Mouse (Mus musculus): ENCODE results near the gene Cldn15. TPM values are rescaled to one million over a fixed set of nuclear protein-coding genes. Genes with fewer than 3 reads are reported as not detected.

Gene Cldn15
- polyA plus RNA-seq, 1 experiment = not detected

DNA sequence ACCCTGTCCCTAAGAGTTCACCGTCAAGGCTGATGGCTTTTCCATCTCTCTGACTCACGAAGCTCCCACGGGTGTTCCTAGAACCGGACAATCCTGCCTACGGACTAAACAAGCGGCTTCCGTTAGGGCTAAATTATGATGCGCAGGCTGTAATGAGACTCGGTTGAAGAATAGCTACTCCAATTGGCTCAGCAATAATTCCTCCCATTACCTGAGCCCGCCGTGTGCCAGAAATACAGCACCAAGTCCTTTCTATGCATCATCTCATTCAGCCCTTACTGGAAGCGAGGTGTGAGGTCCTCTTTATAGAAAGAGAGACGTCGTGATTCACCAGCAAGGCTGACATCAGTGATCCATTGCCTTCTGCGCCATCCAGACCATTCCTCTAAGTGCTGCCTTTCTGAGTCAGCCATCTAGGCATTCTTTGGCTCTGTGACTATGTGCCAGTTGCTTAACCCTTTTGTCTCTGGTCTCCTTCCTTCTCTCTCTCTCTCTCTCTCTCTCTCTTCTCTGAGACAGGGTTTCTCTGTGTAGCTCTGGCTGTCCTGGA lies 46.1 kb downstream of the Cldn15 start:
- no peak overlapping the region for H3K27ac ChIP-seq (ENCODE audit: insufficient read depth, low read depth, low read length)
- no peaks in the 10 kb centered on the region for H3K4me1 ChIP-seq (ENCODE audit: control insufficient read depth, insufficient read depth, low read length)
- no peak for TF ChIP-seq POLR2A (IDR thresholded peaks at IDR 0.05; ENCODE audit: insufficient read depth, low read depth, low read length)
- no peak for TF ChIP-seq CTCF (IDR thresholded peaks at IDR 0.05; ENCODE audit: insufficient read depth, low read depth, low read length)
- 74% methylated on average over 15 of the region's 15 CpGs for WGBS
- no peak overlapping the region for H3K4me3 ChIP-seq (ENCODE audit: insufficient read depth, low read depth, low read length)

DNA sequence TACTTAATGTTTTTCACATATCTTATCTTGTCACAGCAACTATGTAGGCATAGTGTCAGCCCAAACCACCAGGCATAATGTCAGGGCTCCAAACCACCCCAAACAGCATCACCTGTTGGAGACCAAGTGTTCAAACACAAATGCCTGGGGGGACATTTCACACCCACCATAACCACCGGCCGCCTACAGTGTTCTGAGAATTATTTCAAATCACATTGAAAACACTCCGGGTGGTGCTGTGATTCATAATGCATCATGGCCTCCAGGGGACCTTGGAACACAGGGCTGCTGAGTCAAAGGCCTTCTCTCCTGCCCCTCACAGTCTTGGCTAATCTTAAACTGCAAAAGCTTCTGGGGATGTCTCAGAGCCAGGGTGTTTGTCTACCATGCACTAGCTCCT lies 49.5 kb downstream of the Cldn15 start:
- no peaks in the 10 kb centered on the region for H3K4me1 ChIP-seq (ENCODE audit: control insufficient read depth, insufficient read depth, low read length)
- H3K4me3 ChIP-seq (ENCODE audit: insufficient read depth, low read depth, low read length) = no peak overlapping the region
- no peak overlapping the region for H3K27ac ChIP-seq (ENCODE audit: insufficient read depth, low read depth, low read length)
- WGBS = 65% methylated on average over 3 of the region's 3 CpGs
- TF ChIP-seq CTCF (IDR thresholded peaks at IDR 0.05; ENCODE audit: insufficient read depth, low read depth, low read length) (no peak), POLR2A (IDR thresholded peaks at IDR 0.05; ENCODE audit: insufficient read depth, low read depth, low read length) (no peak)

DNA sequence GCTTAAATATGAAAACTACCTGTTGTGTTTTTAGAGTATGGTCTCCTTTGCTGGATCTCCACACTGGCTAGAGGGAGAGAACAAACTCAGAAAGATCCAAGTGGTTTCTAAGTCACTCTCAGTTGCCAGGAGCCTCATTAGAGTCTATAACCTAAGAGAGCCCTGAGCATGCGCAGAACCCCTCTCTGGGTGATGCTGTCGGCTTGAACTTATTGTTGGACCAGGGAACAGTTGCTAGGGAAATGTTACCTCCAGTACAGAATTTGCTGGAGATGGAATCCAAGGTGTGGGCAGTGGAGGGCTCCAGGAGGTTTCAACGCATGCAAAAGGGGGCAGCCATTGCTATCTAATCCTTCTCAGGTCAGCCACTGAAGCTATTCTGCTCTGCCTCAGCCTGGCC lies 57.9 kb downstream of the Cldn15 start:
- Histone ChIP-seq H3K4me3 (ENCODE audit: insufficient read depth, low read depth, low read length) (no peak overlapping the region), H3K27ac (ENCODE audit: insufficient read depth, low read depth, low read length) (no peak overlapping the region), H3K4me1 (ENCODE audit: control insufficient read depth, insufficient read depth, low read length) (peaks cover 9% of the 10 kb centered on the region)
- WGBS = 42% methylated on average over 3 of the region's 3 CpGs
- TF ChIP-seq CTCF (IDR thresholded peaks at IDR 0.05; ENCODE audit: insufficient read depth, low read depth, low read length) = no peak
- no peak for TF ChIP-seq POLR2A (IDR thresholded peaks at IDR 0.05; ENCODE audit: insufficient read depth, low read depth, low read length)

DNA sequence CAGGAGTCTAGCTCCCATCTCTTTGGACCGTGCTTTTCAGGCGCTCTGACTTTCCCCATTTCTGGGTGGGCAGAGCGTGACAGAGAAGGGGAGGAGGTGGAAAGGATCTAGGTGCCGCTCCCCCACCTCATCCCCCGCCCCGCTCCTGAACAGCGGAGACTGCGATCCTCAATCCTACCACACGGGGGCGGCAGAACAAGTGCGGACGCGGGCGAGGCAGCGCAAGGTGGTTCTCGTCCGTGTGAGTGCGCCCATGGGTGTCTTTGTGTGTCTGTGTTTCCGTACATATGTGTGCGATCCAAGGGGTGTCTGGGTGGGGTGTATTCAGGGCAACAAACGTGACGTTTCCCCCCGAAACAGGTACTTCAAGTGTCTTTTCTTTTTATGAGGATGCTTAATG lies 58.7 kb downstream of the Cldn15 start:
- Histone ChIP-seq H3K4me1 (ENCODE audit: control insufficient read depth, insufficient read depth, low read length) (peaks cover 12% of the 10 kb centered on the region), H3K4me3 (ENCODE audit: insufficient read depth, low read depth, low read length) (peak overlapping the region; percentile 12), H3K27ac (ENCODE audit: insufficient read depth, low read depth, low read length) (no peak overlapping the region)
- under 1% methylated on average over 23 of the region's 23 CpGs for WGBS
- TF ChIP-seq POLR2A (IDR thresholded peaks at IDR 0.05; ENCODE audit: insufficient read depth, low read depth, low read length) = no peak
- peak; percentile 91 for TF ChIP-seq CTCF (IDR thresholded peaks at IDR 0.05; ENCODE audit: insufficient read depth, low read depth, low read length)

Other genes with a start within 250 kb of the Cldn15 start
- not detected in 2 replicates for gene Col26a1, start 83.4 kb upstream of the Cldn15 start, polyA plus RNA-seq (2012; ENCODE audit: insufficient read depth, insufficient read length, low replicate concordance, missing spikeins)
- gene Ift22, start 58.5 kb upstream of the Cldn15 start, polyA plus RNA-seq (2012; ENCODE audit: insufficient read depth, insufficient read length, low replicate concordance, missing spikeins) = not detected in 2 replicates
- gene Fis1, start 13.3 kb upstream of the Cldn15 start, polyA plus RNA-seq (2012; ENCODE audit: insufficient read depth, insufficient read length, low replicate concordance, missing spikeins) = not detected in 2 replicates
- gene Plod3, start 20.4 kb downstream of the Cldn15 start, polyA plus RNA-seq (2012; ENCODE audit: insufficient read depth, insufficient read length, low replicate concordance, missing spikeins) = not detected in 2 replicates
- gene Znhit1, start 21.4 kb downstream of the Cldn15 start, polyA plus RNA-seq (2012; ENCODE audit: insufficient read depth, insufficient read length, low replicate concordance, missing spikeins) = not detected in 2 replicates
- not detected in 2 replicates for gene Vgf, start 59.8 kb downstream of the Cldn15 start, polyA plus RNA-seq (2012; ENCODE audit: insufficient read depth, insufficient read length, low replicate concordance, missing spikeins)
- gene Ap1s1, start 79.5 kb downstream of the Cldn15 start, polyA plus RNA-seq (2012; ENCODE audit: insufficient read depth, insufficient read length, low replicate concordance, missing spikeins) = not detected in 2 replicates
- gene Serpine1, start 105.7 kb downstream of the Cldn15 start, polyA plus RNA-seq (2012; ENCODE audit: insufficient read depth, insufficient read length, low replicate concordance, missing spikeins) = not detected in 2 replicates
- 43.5 TPM in 1 of 2 replicates, not detected in the other for gene Trim56, start 149.6 kb downstream of the Cldn15 start, polyA plus RNA-seq (2012; ENCODE audit: insufficient read depth, insufficient read length, low replicate concordance, missing spikeins)
- gene Muc3, start 182.7 kb downstream of the Cldn15 start, polyA plus RNA-seq (2012; ENCODE audit: insufficient read depth, insufficient read length, low replicate concordance, missing spikeins) = not detected in 2 replicates
- not detected in 2 replicates for gene Muc3a, start 245.8 kb downstream of the Cldn15 start, polyA plus RNA-seq (2012; ENCODE audit: insufficient read depth, insufficient read length, low replicate concordance, missing spikeins)